Mouse (Mus musculus) megakaryocyte, embryonic 14.5 days (primary cell): ENCODE results near the gene Hist2h3c2.

Experiments used
- FLI1 ChIP-seq: IDR thresholded peaks from 2 replicates; pipeline ENCODE4 v1.6.1; 2012; ENCODE audit warnings: low read length, inconsistent platforms, mixed read lengths
- GATA1 ChIP-seq: IDR thresholded peaks from 3 replicates; pipeline ENCODE4 v1.6.1; 2012; ENCODE audit warnings: mixed read lengths, low read length, inconsistent platforms, borderline replicate concordance

DNA sequence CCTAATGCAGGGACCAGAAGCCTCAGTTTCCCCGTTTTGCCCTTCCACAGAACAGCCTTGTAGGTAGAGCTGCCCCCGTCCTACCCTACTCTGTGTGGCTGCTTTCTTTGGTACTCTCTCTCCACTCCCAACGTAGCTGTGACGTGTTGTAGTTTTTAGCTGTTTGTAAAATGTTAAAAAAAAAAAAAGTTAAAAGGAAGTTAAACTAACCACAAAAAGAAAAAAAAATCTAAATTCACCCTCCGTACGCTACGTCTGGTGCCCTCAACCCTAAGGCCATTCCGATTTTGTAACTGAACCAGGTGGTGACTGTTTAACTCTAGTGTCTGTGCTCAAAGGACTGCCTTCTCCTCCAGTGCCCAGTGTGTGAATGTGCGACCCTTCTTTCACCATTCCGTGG lies 44.0 kb downstream of the Hist2h3c2 start:
- TF ChIP-seq FLI1 = no peak
- no peak for TF ChIP-seq GATA1
